8 mouse cellular contexts compared by ENCODE assay signal in genomic region chr19:59457951-59458742, GRCm38 (mm10). TPM values are rescaled to one million over a fixed set of nuclear protein-coding genes. Genes with fewer than 3 reads are reported as not detected.
DNase-seq lines count a peak whose midpoint lies in the region; TF ChIP-seq lines count a peak whose summit lies in the region.

Gene Emx2, plus strand, starts transcription at chr19:59458372.

- H3K4me1 ChIP-seq in forebrain, embryonic 10.5 days: peaks cover 82% of the 10 kb centered on the region
- no peaks in the 10 kb centered on the region; the same call in 1 of the 2 replicates for H3K4me1 ChIP-seq in small intestine, adult 2 months (ENCODE audit: control insufficient read depth, insufficient read depth, insufficient read length, low read length)

- TF ChIP-seq CTCF in small intestine, adult 2 months (IDR thresholded peaks at IDR 0.05; ENCODE audit: extremely low read depth, insufficient read length, insufficient replicate concordance, low read depth, low read length): no peak

- peaks cover 97% of the 10 kb centered on the region for H3K27me3 ChIP-seq in forebrain, embryonic 10.5 days (ENCODE audit: poor library complexity, severe bottlenecking)
- peaks cover 92% of the 10 kb centered on the region for H3K27me3 ChIP-seq in small intestine, adult 2 months (ENCODE audit: control insufficient read depth, insufficient read depth, low read length)

- TF ChIP-seq POLR2A in small intestine, adult 2 months (IDR thresholded peaks at IDR 0.05; ENCODE audit: low read depth, low read length): no peak

- WGBS in forebrain, embryonic 10.5 days: under 1% methylated on average over 55 of the region's 58 CpGs
- WGBS in small intestine, adult 2 months: 2% methylated on average over 58 of the region's 58 CpGs

- H3K27ac ChIP-seq in forebrain, embryonic 10.5 days: peak within 1 kb of the TSS; percentile 100
- no peak within 1 kb of the TSS for H3K27ac ChIP-seq in small intestine, adult 2 months (ENCODE audit: insufficient read depth, low read depth, low read length)

- intact Hi-C loops in heart, postnatal 36 days (cut with DNase I): loop anchor here (5.0 kb wide), 1 partner anchor 286 kb away; the partner anchor contains the start of gene Vax1

- H3K36me3 ChIP-seq in forebrain, embryonic 10.5 days (replicated peaks): peaks cover 28% of the 10 kb centered on the region
- H3K36me3 ChIP-seq in small intestine, adult 2 months (ENCODE audit: control insufficient read depth, insufficient read depth, low read length): no peaks in the 10 kb centered on the region

- peak within 1 kb of the TSS; percentile 91 for H3K4me3 ChIP-seq in forebrain, embryonic 10.5 days
- H3K4me3 ChIP-seq in small intestine, adult 2 months (ENCODE audit: low read depth, low read length): peak within 1 kb of the TSS; percentile 17; the same call in 1 of the 2 replicates

- H3K9me3 ChIP-seq in forebrain, embryonic 10.5 days: no peaks in the 10 kb centered on the region

- DNase-seq in thymus, postnatal 4 days: peak; percentile 44
- no peak for DNase-seq in thymus, adult 18-20 months
- DNase-seq in forebrain, embryonic 10.5 days (ENCODE audit: extremely low spot score, low spot score): peak; percentile 88
- peak; percentile 28 to 38 for DNase-seq in heart, postnatal 36 days
- DNase-seq in layer of hippocampus, adult 18-20 months (ENCODE audit: low spot score in 2 of 2): peak; percentile 82 to 92
- DNase-seq in lung, postnatal 4 days: peak; percentile 44 to 61
- DNase-seq in cerebellum, adult 8-10 months: no peak

RNA-seq across cellular contexts. Expression of gene Emx2, which starts in this region (rescaled TPM):
- polyA plus RNA-seq in forebrain, embryonic 10.5 days (2016; fragmentation: Nextera tagmentation; extraction: Ambion mirVana): 44.1 and 48.1 TPM in 2 replicates
- not detected for total RNA-seq in heart, postnatal 36 days (2021)
- total RNA-seq in layer of hippocampus, adult 18-20 months (2021): 10 to 100 TPM; 29.4 to 31.3 TPM
- polyA plus RNA-seq in small intestine, adult 2 months (2012; rRNA removed): 0.03 TPM in 1 of 2 replicates, not detected in the other

Comparison
In these comparisons a context has a peak if more than half of its experiments do, and no peak if none do; other contexts are left out.
1. RNA of gene Emx2 (total RNA-seq): 29.4 to 31.3 TPM in layer of hippocampus, adult 18-20 months; not detected in heart, postnatal 36 days; every median in the first group is over 10 times any median in the second.
2. RNA of gene Emx2 (polyA plus RNA-seq): 44.1 to 48.1 TPM in forebrain, embryonic 10.5 days; 0.03 TPM in small intestine, adult 2 months; every median in the first group is over 10 times any median in the second.
3. DNase-seq: peak in thymus, postnatal 4 days (single experiment), forebrain, embryonic 10.5 days (single experiment), layer of hippocampus, adult 18-20 months (2 of 2) and lung, postnatal 4 days (2 of 2); none in thymus, adult 18-20 months (0 of 2) and cerebellum, adult 8-10 months (single experiment).
4. Peak in DNase-seq in heart, postnatal 36 days; RNA of the gene not detected or under 1 TPM.